Mouse (Mus musculus) embryonic fibroblast, embryonic 13.5 days (primary cell): ENCODE measurements around the gene Smad3.

ENCODE experiments used
- CTCF ChIP-seq: IDR thresholded peaks from 2 replicates; pipeline ENCODE4 v1.5.1; 2011; ENCODE audit warnings: mild to moderate bottlenecking, control low read depth, low read length, moderate library complexity, borderline replicate concordance; ENCODE audit not compliant: insufficient read depth
- POLR2A ChIP-seq: IDR thresholded peaks from 2 replicates; pipeline ENCODE4 v1.6.1; 2011; ENCODE audit warnings: low read depth, mild to moderate bottlenecking, control low read depth, low read length, moderate library complexity

GRCm38 (mm10) chr9:63782744-63783143 lies 24.9 kb upstream of the Smad3 start:
- TF ChIP-seq CTCF, result no peak
- TF ChIP-seq POLR2A, result no peak
